Mouse (Mus musculus): ENCODE measurements around the gene Ethe1.

GRCm38 (mm10) chr7:24619671-24620397 is 32.5 kb downstream of the Ethe1 start:
- TF ChIP-seq CTCF (IDR thresholded peaks at IDR 0.05; ENCODE audit: low read depth, low read length) (0 out of 2 replicates have a peak, but pooled peaks have one; percentile 1), POLR2A (IDR thresholded peaks at IDR 0.05; ENCODE audit: extremely low read depth, insufficient read depth, low read length) (no peak)

Data from liver, adult 2 months (tissue).